Mouse (Mus musculus): ENCODE measurements around the gene Npy5r.

Gene Npy5r

GRCm38 (mm10) chr8:66687511-66688329 is at the start of gene Npy5r:
TSS of gene Npy5r (minus strand) at chr8:66688128.
- DNase-seq: no peak

- no peak for DNase-seq
Observed at GRCm38 (mm10) chr8:66731957-66732356, 44.0 kb upstream of the Npy5r start.

GRCm38 (mm10) chr8:66729446-66729845 is 41.5 kb upstream of the Npy5r start:
- no peak for DNase-seq

DNA sequence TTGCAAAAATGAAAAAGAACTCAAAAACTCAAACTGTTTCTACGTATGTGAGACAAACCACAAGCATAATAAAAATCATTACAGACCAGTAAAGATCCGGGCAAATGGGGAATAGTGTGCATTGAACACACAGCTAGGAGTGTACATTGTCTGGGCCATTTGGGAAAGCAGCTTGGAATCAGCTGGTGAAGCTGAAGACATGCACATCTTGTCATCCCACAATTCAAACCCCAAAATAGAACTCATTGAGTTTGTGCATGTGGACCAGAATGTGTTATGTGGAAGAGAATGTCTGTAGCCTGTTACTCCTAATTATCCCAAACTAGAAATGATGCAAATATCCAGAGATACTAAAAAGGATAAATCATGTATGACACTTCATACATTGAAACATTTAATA is 34.9 kb upstream of the Npy5r start:
- no peak for DNase-seq

GRCm38 (mm10) chr8:66714324-66714975 is 26.5 kb upstream of the Npy5r start:
- no peak for DNase-seq

DNA sequence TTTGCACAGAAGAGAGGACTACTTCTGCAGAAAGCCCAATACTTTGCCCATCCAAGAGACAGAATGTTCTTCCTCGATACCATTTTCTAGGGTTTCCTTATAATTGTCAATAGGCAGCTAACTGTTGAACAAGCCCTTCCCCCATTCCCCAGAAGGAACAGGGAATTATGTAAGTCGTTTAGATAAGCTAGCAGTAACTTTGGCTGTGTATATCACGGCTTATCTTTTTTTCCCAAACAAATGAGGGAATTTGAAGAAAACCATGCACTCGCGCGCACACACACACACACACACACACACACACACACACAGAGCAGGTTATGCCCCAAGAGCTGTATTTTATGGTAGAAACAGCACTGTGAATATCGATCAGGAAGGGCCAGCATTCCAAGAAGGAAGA is 10.9 kb upstream of the Npy5r start:
- DNase-seq: no peak

GRCm38 (mm10) chr8:66698011-66698410 is 10.1 kb upstream of the Npy5r start:
- DNase-seq: no peak

GRCm38 (mm10) chr8:66696970-66697843 is 9.3 kb upstream of the Npy5r start, which contains the start of gene Npy1r:
TSS of gene Npy1r (plus strand) at chr8:66697192.
- DNase-seq: peak; percentile 63

GRCm38 (mm10) chr8:66690402-66690801 is 2.5 kb upstream of the Npy5r start:
- DNase-seq: no peak

- no peak for DNase-seq
Observed at GRCm38 (mm10) chr8:66688799-66689198, 871 bp upstream of the Npy5r start.

GRCm38 (mm10) chr8:66688395-66688794 is 467 bp upstream of the Npy5r start:
- DNase-seq: no peak

DNA sequence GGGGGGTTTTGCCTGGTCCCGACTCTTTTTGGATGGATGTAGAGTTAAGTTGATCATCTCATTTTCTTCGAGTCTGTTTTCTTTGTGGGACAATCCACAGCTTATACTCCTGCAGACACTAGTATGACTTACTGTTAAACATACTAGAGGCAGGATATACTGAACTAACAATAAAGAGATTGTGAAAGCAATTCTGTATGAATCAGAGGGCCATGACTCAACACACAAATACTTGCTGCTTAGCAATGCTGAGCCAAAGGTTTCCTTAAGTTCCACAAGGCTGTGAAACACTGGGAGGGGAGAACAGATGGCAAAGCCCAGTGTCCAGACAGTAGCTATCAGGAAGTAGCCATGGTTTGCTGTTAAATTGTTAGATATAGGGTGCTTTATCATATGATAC is 6.7 kb downstream of the Npy5r start:
- DNase-seq: no peak

DNA sequence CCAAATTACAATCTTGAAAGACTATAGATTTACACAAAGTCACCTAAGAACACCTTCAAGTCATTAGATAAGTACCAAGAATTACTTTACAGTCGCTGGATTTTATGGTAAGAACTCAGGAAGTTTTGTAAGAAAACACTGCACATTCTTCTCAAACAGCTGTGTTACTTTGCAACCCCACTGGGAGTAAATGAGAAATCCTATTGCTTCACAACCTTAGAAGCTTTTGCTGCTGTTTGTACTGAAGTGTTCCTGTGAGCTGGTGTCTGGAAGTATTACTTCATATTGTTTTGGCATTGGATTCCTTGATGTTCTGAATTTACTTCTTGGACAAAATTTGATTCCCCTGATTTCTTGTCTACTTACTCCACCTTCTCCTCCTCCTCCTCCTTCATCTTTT is 57.2 kb downstream of the Npy5r start:
- DNase-seq: no peak
